Mouse (Mus musculus) liver, postnatal 0 days (tissue): ENCODE measurements around the gene Moxd1. TPM values are rescaled to one million over a fixed set of nuclear protein-coding genes. Genes with fewer than 3 reads are reported as not detected.
A peak's percentile ranks its signal among the peaks of the same experiment; 100 is the strongest.

ENCODE experiments used
- ATAC-seq: fragments of 200-750 bp; cut with Nextera tagmentation; 2 replicates; pipeline ENCODE4 v1.8.0; 2017; ENCODE audit warnings: mild to moderate bottlenecking, moderate library complexity
- DNase-seq: peaks from one replicate; pipeline ENCODE4 v3.0.0-alpha.2; 2016
- H3K27ac ChIP-seq: fragments of 300-500 bp; sonication (generic); 2 replicates; pipeline ENCODE4 v1.5.1; 2014; ENCODE audit warnings: antibody characterized with exemption, moderate library complexity, mild to moderate bottlenecking, low read depth
- H3K27me3 ChIP-seq: fragments of 300-500 bp; sonication (generic); 2 replicates; pipeline ENCODE4 v1.6.1; 2014; ENCODE audit warnings: low read length, control low read depth, mixed read lengths; ENCODE audit not compliant: insufficient read depth
- H3K36me3 ChIP-seq: fragments of 300-500 bp; sonication (generic); replicated peaks from 2 replicates; pipeline ENCODE4 v1.6.1; 2014; ENCODE audit warnings: mild to moderate bottlenecking, control low read depth, low read length, moderate library complexity, mixed read lengths; ENCODE audit not compliant: insufficient read depth
- H3K4me1 ChIP-seq: fragments of 300-500 bp; sonication (generic); 2 replicates; pipeline ENCODE4 v1.6.1; 2014; ENCODE audit warnings: antibody characterized with exemption, mild to moderate bottlenecking, control low read depth; ENCODE audit not compliant: insufficient read depth
- H3K4me2 ChIP-seq: fragments of 300-500 bp; sonication (generic); 2 replicates; pipeline ENCODE4 v1.6.1; 2014; ENCODE audit warnings: low read depth, mild to moderate bottlenecking, low read length, moderate library complexity, mixed read lengths
- H3K4me3 ChIP-seq: fragments of 300-500 bp; sonication (generic); 2 replicates; pipeline ENCODE4 v1.5.1; 2014; ENCODE audit warnings: low read depth, low read length
- H3K9ac ChIP-seq: fragments of 300-500 bp; sonication (generic); replicated peaks from 2 replicates; pipeline ENCODE4 v1.6.1; 2014; ENCODE audit warnings: mild to moderate bottlenecking, moderate library complexity
- H3K9me3 ChIP-seq: fragments of 300-500 bp; sonication (generic); 2 replicates; pipeline ENCODE4 v1.6.1; 2016; ENCODE audit warnings: mild to moderate bottlenecking, control low read depth, low read length, mixed read lengths
- CTCF ChIP-seq: sonication (generic); IDR thresholded peaks from 2 replicates; pipeline ENCODE4 v1.5.1; 2016; ENCODE audit warnings: antibody characterized with exemption, low read depth
- EP300 ChIP-seq: IDR thresholded peaks from 2 replicates; pipeline ENCODE4 v1.6.1; 2016; ENCODE audit warnings: antibody characterized with exemption, low read depth, mild to moderate bottlenecking
- WGBS: fragments of 180-500 bp; shearing (Covaris S2); extraction: QIAGEN DNeasy Blood & Tissue Kit; methylation state at CpG from one replicate; pipeline ENCODE4 v1.1.7; 2014; ENCODE audit not compliant: insufficient replicate concordance; 5-methylcytosine and 5-hydroxymethylcytosine counted together
- polyA plus RNA-seq: library from polyadenylated mRNA; unstranded; fragments of >200 nt; fragmentation: Nextera tagmentation; extraction: Ambion mirVana; gene quantifications from 2 replicates; pipeline ENCODE4 v1.2.1, GENCODE M21; 2015

Moxd1 gene
- polyA plus RNA-seq: 0.04 TPM in 1 of 2 replicates, not detected in the other

GRCm38 (mm10) chr10:24223449-24224143 is at the start of gene Moxd1:
Gene Moxd1, plus strand, starts transcription at chr10:24223517.
- Histone ChIP-seq H3K4me1 (peaks cover 7% of the 10 kb centered on the region), H3K4me3 (peak within 1 kb of the TSS; percentile 24), H3K4me2 (peak within 1 kb of the TSS; percentile 59), H3K9me3 (no peaks in the 10 kb centered on the region), H3K27ac (no peak within 1 kb of the TSS), H3K36me3 (no peaks in the 10 kb centered on the region), H3K9ac (no peak within 1 kb of the TSS), H3K27me3 (peaks cover 31% of the 10 kb centered on the region)
- DNase-seq (peak; percentile 32), ATAC-seq (no peak)
- TF ChIP-seq CTCF (no peak), EP300 (no peak)
- 1% methylated on average over 51 of the region's 56 CpGs for WGBS

GRCm38 (mm10) chr10:24190392-24190791 is 32.9 kb upstream of the Moxd1 start:
- WGBS: 68% methylated on average over 7 of the region's 7 CpGs
- H3K9me3 ChIP-seq: no peaks in the 10 kb centered on the region
- H3K9ac ChIP-seq: no peak overlapping the region
- no peak for DNase-seq
- TF ChIP-seq EP300: no peak
- no peak; the same call in 1 of the 2 replicates for TF ChIP-seq CTCF
- H3K4me1 ChIP-seq: no peaks in the 10 kb centered on the region
- no peak overlapping the region for H3K4me3 ChIP-seq
- no peaks in the 10 kb centered on the region for H3K27me3 ChIP-seq
- peaks cover 23% of the 10 kb centered on the region for H3K36me3 ChIP-seq
- no peak overlapping the region for H3K4me2 ChIP-seq
- no peak for ATAC-seq
- H3K27ac ChIP-seq: no peak overlapping the region

- no peak overlapping the region for H3K27ac ChIP-seq
- H3K4me3 ChIP-seq: no peak overlapping the region
- no peaks in the 10 kb centered on the region for H3K9me3 ChIP-seq
- H3K4me2 ChIP-seq: no peak overlapping the region
- H3K4me1 ChIP-seq: no peaks in the 10 kb centered on the region
- H3K27me3 ChIP-seq: no peaks in the 10 kb centered on the region
- H3K36me3 ChIP-seq: peaks cover 15% of the 10 kb centered on the region; the same call in 1 of the 2 replicates
- 87% methylated on average over 1 of the region's 1 CpGs for WGBS
- ATAC-seq (no peak), DNase-seq (no peak)
- H3K9ac ChIP-seq: no peak overlapping the region
- TF ChIP-seq EP300 (no peak), CTCF (peak; percentile 41)
Measured at GRCm38 (mm10) chr10:24191977-24192376, 31.3 kb upstream of the Moxd1 start.

- no peak overlapping the region for H3K4me3 ChIP-seq
- H3K9ac ChIP-seq: no peak overlapping the region
- H3K36me3 ChIP-seq: no peaks in the 10 kb centered on the region
- no peaks in the 10 kb centered on the region for H3K27me3 ChIP-seq
- ATAC-seq (no peak), DNase-seq (no peak)
- no peak overlapping the region for H3K4me2 ChIP-seq
- no peaks in the 10 kb centered on the region for H3K9me3 ChIP-seq
- H3K27ac ChIP-seq: no peak overlapping the region
- WGBS: 78% methylated on average over 12 of the region's 12 CpGs
- TF ChIP-seq CTCF (no peak), EP300 (no peak)
- H3K4me1 ChIP-seq: no peaks in the 10 kb centered on the region
Measured at GRCm38 (mm10) chr10:24199303-24199702, 24.0 kb upstream of the Moxd1 start.

GRCm38 (mm10) chr10:24200099-24200498 is 23.2 kb upstream of the Moxd1 start:
- Histone ChIP-seq H3K36me3 (no peaks in the 10 kb centered on the region), H3K27ac (no peak overlapping the region), H3K9me3 (no peaks in the 10 kb centered on the region), H3K27me3 (no peaks in the 10 kb centered on the region), H3K4me1 (no peaks in the 10 kb centered on the region), H3K4me3 (no peak overlapping the region), H3K9ac (no peak overlapping the region), H3K4me2 (no peak overlapping the region)
- DNase-seq: no peak
- TF ChIP-seq CTCF: no peak
- TF ChIP-seq EP300: no peak
- ATAC-seq: no peak
- WGBS: 77% methylated on average over 3 of the region's 3 CpGs

- WGBS: 71% methylated on average over 6 of the region's 6 CpGs
- no peak overlapping the region for H3K27ac ChIP-seq
- H3K4me2 ChIP-seq: no peak overlapping the region
- no peak for TF ChIP-seq EP300
- TF ChIP-seq CTCF: no peak
- no peak overlapping the region for H3K4me3 ChIP-seq
- ATAC-seq (no peak), DNase-seq (no peak)
- no peaks in the 10 kb centered on the region for H3K36me3 ChIP-seq
- H3K27me3 ChIP-seq: no peaks in the 10 kb centered on the region
- H3K9me3 ChIP-seq: no peaks in the 10 kb centered on the region
- H3K4me1 ChIP-seq: no peaks in the 10 kb centered on the region
- no peak overlapping the region for H3K9ac ChIP-seq
Measured at GRCm38 (mm10) chr10:24210075-24210474, 13.2 kb upstream of the Moxd1 start.
